Mouse (Mus musculus): ENCODE data around the gene Smoc1. TPM values are rescaled to one million over a fixed set of nuclear protein-coding genes. Genes with fewer than 3 reads are reported as not detected.

Gene Smoc1
- polyA plus RNA-seq, 1 experiment from 2014 or later: 12.8 TPM

DNA sequence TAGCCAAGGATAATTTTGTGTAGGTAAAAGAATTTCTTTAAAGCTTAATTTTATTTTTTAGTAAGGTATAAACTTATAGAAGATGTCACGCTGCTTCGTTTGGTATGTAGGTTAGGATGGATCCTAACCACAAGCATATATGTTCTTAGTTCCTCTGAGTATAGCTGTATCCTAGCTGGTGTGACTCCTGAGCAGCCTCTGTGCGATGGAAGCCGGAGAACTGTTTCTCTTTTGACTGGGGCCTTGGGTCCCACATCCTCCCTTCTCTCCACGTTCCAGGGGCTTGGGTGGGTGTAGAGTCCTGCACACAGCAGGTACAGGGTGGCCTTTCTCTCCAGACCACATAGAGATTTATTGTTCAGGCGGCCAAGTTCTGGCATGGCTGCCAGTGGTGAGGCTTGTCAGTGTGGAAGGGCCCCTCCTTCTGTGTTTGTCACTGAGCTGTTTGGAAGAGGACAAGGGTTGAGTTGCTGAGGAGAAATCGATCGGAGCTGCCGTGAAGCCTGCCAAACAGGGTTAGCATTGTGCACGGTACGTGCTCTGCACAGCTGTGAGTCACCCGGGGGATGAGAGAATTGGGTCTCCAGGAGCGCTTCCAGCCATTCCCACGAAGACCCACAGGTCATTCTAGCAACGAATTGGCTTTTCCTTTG, 6.9 kb downstream of the Smoc1 start:
- H3K4me1 ChIP-seq (replicated peaks; ENCODE audit: control insufficient read depth, insufficient read depth, low read length): no peaks in the 10 kb centered on the region
- H3K4me2 ChIP-seq (ENCODE audit: low read length): no peak overlapping the region
- no peak overlapping the region for H3K9ac ChIP-seq (replicated peaks; ENCODE audit: low read depth, low read length)
- peak; percentile 57; the same call in 1 of the 2 replicates for ATAC-seq
- no peak overlapping the region for H3K4me3 ChIP-seq (replicated peaks; ENCODE audit: low read length)
- no peaks in the 10 kb centered on the region for H3K27me3 ChIP-seq (replicated peaks; ENCODE audit: control insufficient read depth, insufficient read depth, low read length)
- H3K27ac ChIP-seq (ENCODE audit: low read length): no peak overlapping the region
- no peaks in the 10 kb centered on the region for H3K9me3 ChIP-seq (ENCODE audit: control insufficient read depth, low read length)
- 61% methylated on average over 15 of the region's 15 CpGs for WGBS
- H3K36me3 ChIP-seq (ENCODE audit: control insufficient read depth, insufficient read depth): no peaks in the 10 kb centered on the region

- H3K4me2 ChIP-seq (ENCODE audit: low read length): no peak overlapping the region
- no peaks in the 10 kb centered on the region for H3K27me3 ChIP-seq (replicated peaks; ENCODE audit: control insufficient read depth, insufficient read depth, low read length)
- H3K27ac ChIP-seq (ENCODE audit: low read length): no peak overlapping the region
- no peaks in the 10 kb centered on the region for H3K36me3 ChIP-seq (ENCODE audit: control insufficient read depth, insufficient read depth)
- 86% methylated on average over 4 of the region's 4 CpGs for WGBS
- H3K9me3 ChIP-seq (ENCODE audit: control insufficient read depth, low read length): no peaks in the 10 kb centered on the region
- ATAC-seq: no peak
- H3K4me1 ChIP-seq (replicated peaks; ENCODE audit: control insufficient read depth, insufficient read depth, low read length): no peaks in the 10 kb centered on the region
- H3K9ac ChIP-seq (replicated peaks; ENCODE audit: low read depth, low read length): no peak overlapping the region
- no peak overlapping the region for H3K4me3 ChIP-seq (replicated peaks; ENCODE audit: low read length)
Observed at GRCm38 (mm10) chr12:81034042-81034417, 7.4 kb downstream of the Smoc1 start.

DNA sequence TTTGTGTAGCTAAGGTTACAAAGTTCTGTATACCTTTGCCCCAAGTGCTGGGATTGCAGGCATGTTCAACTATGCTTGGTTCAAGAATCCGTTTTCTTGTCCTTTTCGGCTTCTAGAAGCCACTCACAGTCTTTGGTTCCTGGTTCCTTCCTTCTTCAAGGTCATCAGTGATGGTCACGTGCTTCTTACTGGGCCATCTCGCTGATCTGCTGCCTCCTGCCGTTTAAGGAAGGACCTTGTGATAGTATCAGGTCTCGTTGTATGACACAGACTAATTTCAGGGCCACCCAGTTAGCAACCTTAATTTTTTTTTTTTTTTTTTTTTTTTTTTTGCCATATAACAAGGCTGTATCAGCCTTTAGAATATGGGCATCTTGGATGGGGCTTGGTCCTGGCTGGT, 9.2 kb downstream of the Smoc1 start:
- ATAC-seq: no peak

DNA sequence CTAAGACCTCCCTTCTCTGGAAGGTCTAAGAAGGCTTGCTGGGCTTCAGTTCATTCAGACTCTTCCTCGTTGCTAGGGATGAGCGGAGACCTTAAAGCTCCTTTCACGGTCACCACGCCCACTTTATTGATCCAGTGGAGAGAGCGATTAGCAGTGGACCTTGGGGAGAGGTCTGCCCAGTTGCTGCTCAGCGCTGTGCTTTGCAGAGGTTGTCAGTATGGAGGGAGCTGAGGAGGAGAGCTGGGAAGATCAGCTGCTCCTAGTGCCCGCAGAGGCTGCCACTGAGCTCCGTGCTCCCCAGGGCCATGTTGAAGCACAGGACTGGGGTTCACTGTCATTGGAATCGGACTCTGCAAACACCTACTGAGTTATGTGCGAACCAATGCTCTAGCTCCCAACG, 17.0 kb downstream of the Smoc1 start:
- ATAC-seq: no peak
- Histone ChIP-seq H3K27me3 (replicated peaks; ENCODE audit: control insufficient read depth, insufficient read depth, low read length) (no peaks in the 10 kb centered on the region), H3K4me1 (replicated peaks; ENCODE audit: control insufficient read depth, insufficient read depth, low read length) (peaks cover 9% of the 10 kb centered on the region), H3K4me2 (ENCODE audit: low read length) (peak overlapping the region; percentile 3; the same call in 1 of the 2 replicates), H3K9ac (replicated peaks; ENCODE audit: low read depth, low read length) (no peak overlapping the region), H3K9me3 (ENCODE audit: control insufficient read depth, low read length) (no peaks in the 10 kb centered on the region), H3K4me3 (replicated peaks; ENCODE audit: low read length) (no peak overlapping the region), H3K27ac (ENCODE audit: low read length) (no peak overlapping the region), H3K36me3 (ENCODE audit: control insufficient read depth, insufficient read depth) (no peaks in the 10 kb centered on the region)
- WGBS: 34% methylated on average over 11 of the region's 11 CpGs

More for the DNA sequence above, 9.2 kb downstream of the Smoc1 start:
- Histone ChIP-seq H3K27ac (ENCODE audit: low read length) (no peak overlapping the region), H3K36me3 (ENCODE audit: control insufficient read depth, insufficient read depth) (no peaks in the 10 kb centered on the region), H3K4me2 (ENCODE audit: low read length) (no peak overlapping the region), H3K27me3 (replicated peaks; ENCODE audit: control insufficient read depth, insufficient read depth, low read length) (no peaks in the 10 kb centered on the region), H3K4me3 (replicated peaks; ENCODE audit: low read length) (no peak overlapping the region), H3K9ac (replicated peaks; ENCODE audit: low read depth, low read length) (no peak overlapping the region), H3K9me3 (ENCODE audit: control insufficient read depth, low read length) (no peaks in the 10 kb centered on the region), H3K4me1 (replicated peaks; ENCODE audit: control insufficient read depth, insufficient read depth, low read length) (no peaks in the 10 kb centered on the region)
- WGBS: 90% methylated on average over 6 of the region's 6 CpGs

DNA sequence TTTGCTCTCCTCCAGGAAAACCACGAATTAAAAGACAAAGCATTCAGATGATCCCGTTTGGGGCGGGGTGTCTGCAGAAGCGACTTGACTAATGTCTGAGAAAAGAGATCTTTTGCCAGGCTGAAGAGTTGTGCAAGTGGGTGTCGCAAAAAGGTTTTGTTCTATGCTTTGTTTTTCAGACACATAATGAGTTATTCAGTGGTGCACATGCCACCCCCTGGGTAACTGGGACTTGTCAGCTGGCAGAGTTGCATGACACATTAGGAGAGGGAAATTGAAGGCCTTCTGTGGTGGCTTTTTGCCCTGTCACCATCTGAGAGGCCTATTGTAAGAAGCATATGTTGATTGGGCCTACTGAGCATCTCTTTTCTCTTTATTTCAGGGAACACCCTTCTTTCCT, 20.3 kb downstream of the Smoc1 start:
- ATAC-seq: no peak
- Histone ChIP-seq H3K36me3 (ENCODE audit: control insufficient read depth, insufficient read depth) (no peaks in the 10 kb centered on the region), H3K9ac (replicated peaks; ENCODE audit: low read depth, low read length) (no peak overlapping the region), H3K4me1 (replicated peaks; ENCODE audit: control insufficient read depth, insufficient read depth, low read length) (peaks cover 9% of the 10 kb centered on the region), H3K9me3 (ENCODE audit: control insufficient read depth, low read length) (no peaks in the 10 kb centered on the region), H3K27ac (ENCODE audit: low read length) (no peak overlapping the region), H3K27me3 (replicated peaks; ENCODE audit: control insufficient read depth, insufficient read depth, low read length) (no peaks in the 10 kb centered on the region), H3K4me3 (replicated peaks; ENCODE audit: low read length) (no peak overlapping the region), H3K4me2 (ENCODE audit: low read length) (no peak overlapping the region)
- 79% methylated on average over 5 of the region's 5 CpGs for WGBS

DNA sequence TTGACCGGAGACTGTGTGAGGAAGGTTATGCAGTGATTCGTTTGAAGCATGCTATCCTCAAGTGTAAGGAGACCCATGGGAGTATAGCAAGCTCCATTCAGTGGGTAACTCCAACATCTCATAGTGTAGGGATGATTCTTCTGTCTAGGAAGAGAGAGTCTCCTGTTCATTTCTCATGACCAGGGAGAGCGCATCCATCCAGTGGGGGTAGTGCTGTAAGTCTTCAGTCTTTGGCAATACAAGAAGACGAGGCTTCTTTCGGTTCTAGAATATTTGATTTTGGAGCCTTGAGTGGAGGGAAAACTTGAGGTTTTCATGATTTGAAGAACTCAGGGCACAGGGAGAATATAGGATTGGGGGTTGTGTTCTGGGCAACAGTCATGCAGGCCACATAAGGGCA, 23.1 kb downstream of the Smoc1 start:
- Histone ChIP-seq H3K27ac (ENCODE audit: low read length) (no peak overlapping the region), H3K4me2 (ENCODE audit: low read length) (no peak overlapping the region), H3K36me3 (ENCODE audit: control insufficient read depth, insufficient read depth) (no peaks in the 10 kb centered on the region), H3K9ac (replicated peaks; ENCODE audit: low read depth, low read length) (no peak overlapping the region), H3K9me3 (ENCODE audit: control insufficient read depth, low read length) (no peaks in the 10 kb centered on the region), H3K4me3 (replicated peaks; ENCODE audit: low read length) (no peak overlapping the region), H3K4me1 (replicated peaks; ENCODE audit: control insufficient read depth, insufficient read depth, low read length) (0 out of 2 replicates have a peak, but pooled peaks cover 5% of the 10 kb centered on the region), H3K27me3 (replicated peaks; ENCODE audit: control insufficient read depth, insufficient read depth, low read length) (no peaks in the 10 kb centered on the region)
- ATAC-seq: no peak
- 96% methylated on average over 5 of the region's 5 CpGs for WGBS

DNA sequence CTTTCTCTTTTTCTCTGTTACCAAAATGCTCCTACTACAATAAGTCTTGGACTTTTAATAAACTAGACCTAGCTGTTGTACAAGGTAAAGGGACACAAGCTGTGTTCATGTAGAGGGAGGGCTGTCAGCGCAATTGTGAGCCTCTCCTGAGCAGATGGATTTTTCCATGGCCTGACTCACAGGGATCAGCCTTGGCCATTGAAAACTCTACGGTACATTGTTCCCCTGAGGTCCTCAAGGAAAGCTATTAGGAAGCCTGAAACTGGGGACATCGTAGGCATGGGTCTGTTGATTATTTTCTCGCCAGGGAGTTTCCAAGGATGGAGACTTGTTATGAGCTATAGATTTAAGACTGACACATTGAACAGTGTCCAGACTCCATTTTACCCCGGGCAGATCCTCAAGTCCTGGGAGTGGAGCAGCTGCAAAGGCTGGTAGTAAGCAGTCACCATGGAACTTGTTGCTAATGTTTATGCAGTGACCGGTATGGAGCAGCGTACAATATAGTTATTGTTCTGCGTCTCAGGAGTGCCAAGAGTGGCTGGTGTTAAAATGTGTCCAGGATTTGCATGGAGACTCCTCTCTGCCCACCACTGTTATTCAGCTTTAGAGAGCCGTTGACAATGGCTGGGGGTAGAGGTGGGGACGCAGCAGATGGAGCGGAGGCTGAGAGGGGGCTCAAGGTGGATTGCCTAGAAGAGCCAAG, 28.5 kb downstream of the Smoc1 start:
- Histone ChIP-seq H3K27me3 (replicated peaks; ENCODE audit: control insufficient read depth, insufficient read depth, low read length) (no peaks in the 10 kb centered on the region), H3K9me3 (ENCODE audit: control insufficient read depth, low read length) (no peaks in the 10 kb centered on the region), H3K27ac (ENCODE audit: low read length) (peak overlapping the region; percentile 58; the same call in 1 of the 2 replicates), H3K9ac (replicated peaks; ENCODE audit: low read depth, low read length) (no peak overlapping the region), H3K36me3 (ENCODE audit: control insufficient read depth, insufficient read depth) (no peaks in the 10 kb centered on the region), H3K4me3 (replicated peaks; ENCODE audit: low read length) (no peak overlapping the region), H3K4me2 (ENCODE audit: low read length) (no peak overlapping the region), H3K4me1 (replicated peaks; ENCODE audit: control insufficient read depth, insufficient read depth, low read length) (0 out of 2 replicates have a peak, but pooled peaks cover 6% of the 10 kb centered on the region)
- peak; percentile 94 for ATAC-seq
- WGBS: 24% methylated on average over 11 of the region's 11 CpGs

- 88% methylated on average over 2 of the region's 2 CpGs for WGBS
Observed at GRCm38 (mm10) chr12:81055811-81056210, 29.2 kb downstream of the Smoc1 start.

GRCm38 (mm10) chr12:81057619-81058018, 31.0 kb downstream of the Smoc1 start:
- Histone ChIP-seq H3K27me3 (replicated peaks; ENCODE audit: control insufficient read depth, insufficient read depth, low read length) (no peaks in the 10 kb centered on the region), H3K9ac (replicated peaks; ENCODE audit: low read depth, low read length) (no peak overlapping the region), H3K36me3 (ENCODE audit: control insufficient read depth, insufficient read depth) (no peaks in the 10 kb centered on the region), H3K9me3 (ENCODE audit: control insufficient read depth, low read length) (no peaks in the 10 kb centered on the region), H3K4me3 (replicated peaks; ENCODE audit: low read length) (no peak overlapping the region), H3K4me1 (replicated peaks; ENCODE audit: control insufficient read depth, insufficient read depth, low read length) (0 out of 2 replicates have a peak, but pooled peaks cover 6% of the 10 kb centered on the region), H3K4me2 (ENCODE audit: low read length) (no peak overlapping the region), H3K27ac (ENCODE audit: low read length) (no peak overlapping the region)
- ATAC-seq: no peak
- 68% methylated on average over 4 of the region's 4 CpGs for WGBS

More at GRCm38 (mm10) chr12:81055811-81056210, 29.2 kb downstream of the Smoc1 start:
- H3K4me2 ChIP-seq (ENCODE audit: low read length): no peak overlapping the region
- no peak overlapping the region for H3K4me3 ChIP-seq (replicated peaks; ENCODE audit: low read length)
- H3K9me3 ChIP-seq (ENCODE audit: control insufficient read depth, low read length): no peaks in the 10 kb centered on the region
- no peak overlapping the region for H3K9ac ChIP-seq (replicated peaks; ENCODE audit: low read depth, low read length)
- H3K27me3 ChIP-seq (replicated peaks; ENCODE audit: control insufficient read depth, insufficient read depth, low read length): no peaks in the 10 kb centered on the region
- no peaks in the 10 kb centered on the region for H3K36me3 ChIP-seq (ENCODE audit: control insufficient read depth, insufficient read depth)
- peak overlapping the region; percentile 58; the same call in 1 of the 2 replicates for H3K27ac ChIP-seq (ENCODE audit: low read length)
- H3K4me1 ChIP-seq (replicated peaks; ENCODE audit: control insufficient read depth, insufficient read depth, low read length): 0 out of 2 replicates have a peak, but pooled peaks cover 6% of the 10 kb centered on the region
- ATAC-seq: no peak

Measured in forebrain, embryonic 16.5 days (tissue).